Mouse (Mus musculus) forebrain, postnatal 0 days (tissue): Measurements from ENCODE around the gene Rassf2. TPM values are rescaled to one million over a fixed set of nuclear protein-coding genes. Genes with fewer than 3 reads are reported as not detected.

Experiments used
- ATAC-seq: fragments of 200-750 bp; cut with Nextera tagmentation; 2 replicates; pipeline ENCODE4 v1.8.0; 2017; ENCODE audit warnings: mild to moderate bottlenecking, moderate library complexity
- DNase-seq: peaks from one replicate; pipeline ENCODE4 v3.0.0-alpha.2; 2015
- H3K27ac ChIP-seq: fragments of 300-500 bp; sonication (generic); 2 replicates; pipeline ENCODE4 v1.5.1; 2014; ENCODE audit warnings: low read depth, mild to moderate bottlenecking, antibody characterized with exemption, low read length, moderate library complexity, mixed read lengths
- H3K27me3 ChIP-seq: fragments of 300-500 bp; sonication (generic); 2 replicates; pipeline ENCODE4 v1.6.1; 2014; ENCODE audit warnings: mild to moderate bottlenecking, low read length, mixed read lengths; ENCODE audit not compliant: insufficient read depth
- H3K36me3 ChIP-seq: fragments of 300-500 bp; sonication (generic); 2 replicates; pipeline ENCODE4 v1.6.1; 2014; ENCODE audit warnings: mild to moderate bottlenecking, moderate library complexity; ENCODE audit not compliant: insufficient read depth
- H3K4me1 ChIP-seq: fragments of 300-500 bp; sonication (generic); 2 replicates; pipeline ENCODE4 v1.6.1; 2014; ENCODE audit warnings: antibody characterized with exemption; ENCODE audit not compliant: insufficient read depth
- H3K4me2 ChIP-seq: fragments of 300-500 bp; sonication (generic); 2 replicates; pipeline ENCODE4 v1.6.1; 2014; ENCODE audit warnings: low read depth, mild to moderate bottlenecking, moderate library complexity
- H3K4me3 ChIP-seq: fragments of 300-500 bp; sonication (generic); 2 replicates; pipeline ENCODE4 v1.5.1; 2014; ENCODE audit warnings: low read depth, low read length, mixed read lengths
- H3K9ac ChIP-seq: fragments of 300-500 bp; sonication (generic); 2 replicates; pipeline ENCODE4 v1.6.1; 2014; ENCODE audit warnings: mild to moderate bottlenecking
- H3K9me3 ChIP-seq: fragments of 300-500 bp; sonication (generic); 2 replicates; pipeline ENCODE4 v1.6.1; 2016; ENCODE audit warnings: low read length
- CTCF ChIP-seq: sonication (generic); IDR thresholded peaks from 2 replicates; pipeline ENCODE4 v1.5.1; 2016; ENCODE audit warnings: antibody characterized with exemption, control low read depth, low read depth
- WGBS: fragments of 180-500 bp; shearing (Covaris S2); extraction: QIAGEN DNeasy Blood & Tissue Kit; methylation state at CpG from one replicate; pipeline ENCODE4 v1.1.7; 2014; 5-methylcytosine and 5-hydroxymethylcytosine counted together
- polyA plus RNA-seq: library from polyadenylated mRNA; unstranded; fragments of >200 nt; fragmentation: Nextera tagmentation; extraction: Ambion mirVana; gene quantifications from 2 replicates; pipeline ENCODE4 v1.2.1, GENCODE M21; 2015
- total RNA-seq: library from RNA; depleted of rRNA; stranded (reverse); fragments of >200 nt; gene quantifications from 2 replicates; pipeline ENCODE4 v1.2.3, GENCODE M21; 2014

Rassf2 gene
- total and polyA plus RNA-seq, 2 experiments from 2014 or later: 19.4 to 32.8 TPM

GRCm38 (mm10) chr2:132005445-132005844, 24.6 kb downstream of the Rassf2 start:
- Histone ChIP-seq H3K27ac (no peak overlapping the region), H3K36me3 (peaks cover 53% of the 10 kb centered on the region), H3K4me2 (no peak overlapping the region), H3K27me3 (no peaks in the 10 kb centered on the region), H3K9ac (no peak overlapping the region), H3K4me1 (no peaks in the 10 kb centered on the region), H3K4me3 (no peak overlapping the region), H3K9me3 (no peaks in the 10 kb centered on the region)
- DNase-seq: no peak
- WGBS: 83% methylated on average over 4 of the region's 4 CpGs
- ATAC-seq: no peak
- no peak for TF ChIP-seq CTCF

GRCm38 (mm10) chr2:132004495-132005136, 25.4 kb downstream of the Rassf2 start:
- Histone ChIP-seq H3K27ac (no peak overlapping the region), H3K9ac (no peak overlapping the region), H3K36me3 (peaks cover 57% of the 10 kb centered on the region), H3K27me3 (no peaks in the 10 kb centered on the region), H3K4me1 (no peaks in the 10 kb centered on the region), H3K9me3 (no peaks in the 10 kb centered on the region), H3K4me3 (no peak overlapping the region), H3K4me2 (no peak overlapping the region)
- DNase-seq (no peak), ATAC-seq (no peak)
- WGBS: 89% methylated on average over 9 of the region's 9 CpGs
- no peak for TF ChIP-seq CTCF

- ATAC-seq: no peak
- Histone ChIP-seq H3K9ac (no peak overlapping the region), H3K4me3 (no peak overlapping the region), H3K27ac (no peak overlapping the region), H3K9me3 (no peaks in the 10 kb centered on the region), H3K36me3 (peaks cover 57% of the 10 kb centered on the region), H3K27me3 (no peaks in the 10 kb centered on the region), H3K4me1 (no peaks in the 10 kb centered on the region), H3K4me2 (no peak overlapping the region)
- TF ChIP-seq CTCF: no peak
- no peak for DNase-seq
- WGBS: 86% methylated on average over 5 of the region's 5 CpGs
These were observed 26.1 kb downstream of the Rassf2 start for GRCm38 (mm10) chr2:132003916-132004315.

- ATAC-seq: no peak
- Histone ChIP-seq H3K4me2 (no peak overlapping the region), H3K9ac (no peak overlapping the region), H3K36me3 (peaks cover 49% of the 10 kb centered on the region), H3K4me1 (no peaks in the 10 kb centered on the region), H3K9me3 (no peaks in the 10 kb centered on the region), H3K27me3 (no peaks in the 10 kb centered on the region), H3K27ac (no peak overlapping the region), H3K4me3 (no peak overlapping the region)
- no peak for TF ChIP-seq CTCF
- 90% methylated on average over 13 of the region's 13 CpGs for WGBS
- DNase-seq: no peak
These were observed 28.2 kb downstream of the Rassf2 start for GRCm38 (mm10) chr2:132001696-132002334.

- no peaks in the 10 kb centered on the region for H3K4me1 ChIP-seq
- no peak overlapping the region for H3K9ac ChIP-seq
- no peak overlapping the region for H3K27ac ChIP-seq
- no peak for DNase-seq
- no peak for TF ChIP-seq CTCF
- no peak for ATAC-seq
- WGBS: 20% methylated on average over 5 of the region's 5 CpGs
- no peak overlapping the region for H3K4me2 ChIP-seq
- no peaks in the 10 kb centered on the region for H3K27me3 ChIP-seq
- H3K36me3 ChIP-seq: peaks cover 37% of the 10 kb centered on the region
- no peaks in the 10 kb centered on the region for H3K9me3 ChIP-seq
- no peak overlapping the region for H3K4me3 ChIP-seq
These were observed 32.7 kb downstream of the Rassf2 start for GRCm38 (mm10) chr2:131997356-131997755.

- DNase-seq (no peak), ATAC-seq (no peak)
- Histone ChIP-seq H3K4me3 (no peak overlapping the region), H3K27me3 (no peaks in the 10 kb centered on the region), H3K36me3 (peaks cover 33% of the 10 kb centered on the region), H3K9me3 (no peaks in the 10 kb centered on the region), H3K4me2 (no peak overlapping the region), H3K27ac (no peak overlapping the region), H3K9ac (no peak overlapping the region), H3K4me1 (no peaks in the 10 kb centered on the region)
- no peak for TF ChIP-seq CTCF
- WGBS: 86% methylated on average over 7 of the region's 7 CpGs
These were observed 33.7 kb downstream of the Rassf2 start for GRCm38 (mm10) chr2:131996369-131996768.

- H3K9ac ChIP-seq: no peak overlapping the region
- ATAC-seq (no peak), DNase-seq (no peak)
- H3K27ac ChIP-seq: no peak overlapping the region
- no peak for TF ChIP-seq CTCF
- H3K4me3 ChIP-seq: no peak overlapping the region
- H3K9me3 ChIP-seq: no peaks in the 10 kb centered on the region
- H3K4me1 ChIP-seq: no peaks in the 10 kb centered on the region
- H3K27me3 ChIP-seq: no peaks in the 10 kb centered on the region
- peaks cover 30% of the 10 kb centered on the region for H3K36me3 ChIP-seq
- no peak overlapping the region for H3K4me2 ChIP-seq
- WGBS: 85% methylated on average over 12 of the region's 12 CpGs
These were observed 34.3 kb downstream of the Rassf2 start for GRCm38 (mm10) chr2:131995742-131996141.
